8 mouse cellular contexts compared by ENCODE assay signal in genomic region chr9:44454891-44455220, GRCm38 (mm10). TPM values are rescaled to one million over a fixed set of nuclear protein-coding genes. Genes with fewer than 3 reads are reported as not detected.
DNase-seq lines count a peak whose midpoint lies in the region; ATAC-seq and TF ChIP-seq lines count a peak whose summit lies in the region.

Gene Upk2, minus strand, starts transcription at chr9:44454976.

- H3K9ac ChIP-seq in lung, embryonic 16.5 days (ENCODE audit: low read length) = no peak within 1 kb of the TSS

- no peak within 1 kb of the TSS for H3K4me3 ChIP-seq in cerebellum, adult 2 months (replicated peaks; ENCODE audit: insufficient read depth, low read depth, low read length)
- no peak within 1 kb of the TSS for H3K4me3 ChIP-seq in lung, embryonic 16.5 days (ENCODE audit: low read length)
- H3K4me3 ChIP-seq in olfactory bulb, adult 2 months (ENCODE audit: insufficient read depth, low read depth, low read length) = no peak within 1 kb of the TSS

- H3K4me1 ChIP-seq in cerebellum, adult 2 months (ENCODE audit: control insufficient read depth, insufficient read depth, low read length) = no peaks in the 10 kb centered on the region
- H3K4me1 ChIP-seq in lung, embryonic 16.5 days (replicated peaks; ENCODE audit: control insufficient read depth, insufficient read depth, low read length) = no peaks in the 10 kb centered on the region; the same call in 1 of the 2 replicates
- H3K4me1 ChIP-seq in olfactory bulb, adult 2 months (ENCODE audit: control insufficient read depth, insufficient read depth, low read length) = peaks cover 26% of the 10 kb centered on the region

- no peaks in the 10 kb centered on the region for H3K27me3 ChIP-seq in cerebellum, adult 2 months (ENCODE audit: control insufficient read depth, insufficient read depth, low read length)
- H3K27me3 ChIP-seq in lung, embryonic 16.5 days (ENCODE audit: control insufficient read depth, insufficient read depth, low read depth, low read length) = peaks cover 2% of the 10 kb centered on the region; the same call in 1 of the 2 replicates

- H3K9me3 ChIP-seq in lung, embryonic 16.5 days (ENCODE audit: control insufficient read depth, low read length) = no peaks in the 10 kb centered on the region

- TF ChIP-seq CTCF in cerebellum, adult 2 months (IDR thresholded peaks at IDR 0.05; ENCODE audit: borderline replicate concordance, insufficient read depth, low read depth, low read length) = peak; percentile 23; the same call in 1 of the 2 replicates
- no peak for TF ChIP-seq CTCF in olfactory bulb, adult 2 months (IDR thresholded peaks at IDR 0.05; ENCODE audit: insufficient read depth, low read depth, low read length)

- no peak for DNase-seq in cerebellum, adult 2 months
- no peak for DNase-seq in cerebellum, postnatal 36 days
- no peak for DNase-seq in lung, postnatal 25 days (ENCODE audit: low spot score)
- DNase-seq in gonadal fat pad, adult 2 months (ENCODE audit: low read depth) = peak; percentile 10
- no peak for DNase-seq in ovary, postnatal 14 days (ENCODE audit: low spot score)

- peak; percentile 42; the same call in 1 of the 2 replicates for ATAC-seq in lung, embryonic 16.5 days (ENCODE audit: low read depth)
- ATAC-seq in megakaryocyte progenitor cell, adult 5-6 weeks (replicated peaks; ENCODE audit: poor library complexity) = no peak

- no peak within 1 kb of the TSS for H3K27ac ChIP-seq in cerebellum, adult 2 months (ENCODE audit: insufficient read depth, low read length)
- H3K27ac ChIP-seq in lung, embryonic 16.5 days (ENCODE audit: low read length) = no peak within 1 kb of the TSS
- H3K27ac ChIP-seq in olfactory bulb, adult 2 months (ENCODE audit: insufficient read depth, low read depth, low read length) = 0 out of 2 replicates have a peak within 1 kb of the TSS, but pooled peaks have one; percentile 99

- no peak for TF ChIP-seq POLR2A in cerebellum, adult 2 months (IDR thresholded peaks at IDR 0.05; ENCODE audit: borderline replicate concordance, insufficient read depth, low read length)
- TF ChIP-seq POLR2A in olfactory bulb, adult 2 months (IDR thresholded peaks at IDR 0.05; ENCODE audit: insufficient read depth, low read depth, low read length) = no peak

- no peak within 1 kb of the TSS for H3K4me2 ChIP-seq in lung, embryonic 16.5 days (ENCODE audit: low read depth, low read length)

- WGBS in cerebellum, adult 2 months = 47% methylated on average over 4 of the region's 4 CpGs
- 21% methylated on average over 4 of the region's 4 CpGs for WGBS in lung, embryonic 16.5 days
- WGBS in olfactory bulb, adult 2 months = 39% methylated on average over 4 of the region's 4 CpGs

- no peaks in the 10 kb centered on the region for H3K36me3 ChIP-seq in lung, embryonic 16.5 days (ENCODE audit: control insufficient read depth, insufficient read depth, low read length)

RNA-seq across cellular contexts. Expression of gene Upk2, which starts in this region (rescaled TPM):
- 0.13 TPM in 1 of 2 replicates, not detected in the other for polyA plus RNA-seq in cerebellum, adult 2 months (2012; rRNA removed)
- polyA plus RNA-seq in lung, embryonic 16.5 days (2015; fragmentation: Nextera tagmentation; extraction: Ambion mirVana) = 1.8 and 2.0 TPM in 2 replicates
- polyA plus RNA-seq in gonadal fat pad, adult 2 months (2012; rRNA removed) = 5.7 and 7.3 TPM in 2 replicates
- polyA plus RNA-seq in olfactory bulb, adult 2 months (2012; ENCODE audit: insufficient read depth, insufficient read length, low replicate concordance, missing spikeins) = not detected in 2 replicates
- total RNA-seq in megakaryocyte progenitor cell, adult 5-6 weeks (2015) = not detected in 2 replicates
- total RNA-seq in megakaryocyte progenitor cell, adult 5-6 weeks (2017) = not detected in 2 replicates
